Mouse (Mus musculus): Measurements from ENCODE around the gene Iapp. TPM values are rescaled to one million over a fixed set of nuclear protein-coding genes. Genes with fewer than 3 reads are reported as not detected.

Iapp gene
- polyA plus RNA-seq, 1 experiment, result not detected

Other genes starting within 250 kb of the Iapp start
- gene Slco1a6, start 89.9 kb upstream of the Iapp start, polyA plus RNA-seq (2012; rRNA removed), result not detected in 2 replicates
- not detected in 2 replicates for gene Slco1a5, start 24.6 kb downstream of the Iapp start, polyA plus RNA-seq (2012; rRNA removed)
- 12.8 and 14.1 TPM in 2 replicates for gene Pyroxd1, start 47.2 kb downstream of the Iapp start, polyA plus RNA-seq (2012; rRNA removed)
- gene Recql, start 88.7 kb downstream of the Iapp start, polyA plus RNA-seq (2012; rRNA removed), result 12.0 and 13.2 TPM in 2 replicates
- 22.0 and 23.8 TPM in 2 replicates for gene Golt1b, start 88.8 kb downstream of the Iapp start, polyA plus RNA-seq (2012; rRNA removed)
- gene Spx, start 115.0 kb downstream of the Iapp start, polyA plus RNA-seq (2012; rRNA removed), result 1.8 and 2.0 TPM in 2 replicates
- gene Gys2, start 174.7 kb downstream of the Iapp start, polyA plus RNA-seq (2012; rRNA removed), result 0.04 and 0.44 TPM in 2 replicates
- 564 and 701 TPM in 2 replicates for gene Ldhb, start 209.5 kb downstream of the Iapp start, polyA plus RNA-seq (2012; rRNA removed)

Measured in urinary bladder, adult 2 months (tissue).